Mouse (Mus musculus): Measurements from ENCODE around the gene Ephb2. TPM values are rescaled to one million over a fixed set of nuclear protein-coding genes. Genes with fewer than 3 reads are reported as not detected.

The Ephb2 gene
- polyA plus RNA-seq, 1 experiment from 2014 or later, result 24.3 TPM

DNA sequence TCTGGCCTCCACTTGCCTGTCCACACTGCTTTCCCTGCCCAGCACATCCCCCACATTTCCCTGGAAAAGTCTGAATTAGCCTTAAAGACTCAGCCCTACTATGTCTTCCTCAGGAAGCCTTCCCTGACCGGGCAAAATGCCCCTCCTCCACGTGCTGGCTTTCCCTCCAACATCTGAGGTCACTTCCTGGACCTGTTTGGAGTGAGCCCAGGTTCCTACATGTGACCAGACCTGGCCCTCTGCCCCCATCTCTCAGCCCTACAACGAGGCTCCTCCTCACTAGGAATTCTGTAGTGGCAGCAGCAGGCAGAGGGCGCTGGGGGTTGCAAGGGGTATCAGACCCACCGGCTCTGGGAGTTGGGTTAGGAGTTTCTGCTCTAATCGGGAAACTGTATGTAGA is 46.0 kb downstream of the Ephb2 start:
- Histone ChIP-seq H3K27ac (replicated peaks) (no peak overlapping the region), H3K4me1 (replicated peaks) (peaks cover 59% of the 10 kb centered on the region), H3K9me3 (no peaks in the 10 kb centered on the region), H3K4me3 (no peak overlapping the region), H3K4me2 (no peak overlapping the region), H3K36me3 (no peaks in the 10 kb centered on the region), H3K27me3 (no peaks in the 10 kb centered on the region), H3K9ac (no peak overlapping the region)
- 74% methylated on average over 6 of the region's 6 CpGs for WGBS
- ATAC-seq (ENCODE audit: low FRiP score, low read depth), result no peak

DNA sequence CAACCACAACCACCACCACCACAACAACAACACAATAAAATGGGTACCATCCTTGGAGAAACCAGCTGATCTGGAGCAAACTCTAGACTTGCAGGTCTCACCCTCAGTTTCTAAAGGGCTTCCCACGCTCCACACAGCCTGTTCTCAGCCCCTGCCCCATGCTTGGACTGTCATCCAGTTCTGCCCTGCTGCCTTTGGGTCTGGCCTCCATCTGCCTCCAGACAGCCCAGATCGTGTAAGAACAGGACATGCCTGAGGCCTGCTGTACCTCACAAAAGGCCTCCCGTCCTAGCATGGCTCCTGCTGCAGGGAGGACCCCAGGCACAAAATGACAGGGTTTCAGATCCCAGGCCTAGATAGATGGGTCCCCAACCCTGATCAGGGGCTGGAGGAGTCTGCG is 48.4 kb downstream of the Ephb2 start:
- WGBS, result 45% methylated on average over 4 of the region's 4 CpGs
- H3K27me3 ChIP-seq, result no peaks in the 10 kb centered on the region
- no peak overlapping the region for H3K4me3 ChIP-seq
- no peaks in the 10 kb centered on the region for H3K36me3 ChIP-seq
- 0 out of 2 replicates have a peak overlapping the region, but pooled peaks have one; percentile 21 for H3K27ac ChIP-seq (replicated peaks)
- no peak overlapping the region for H3K4me2 ChIP-seq
- H3K4me1 ChIP-seq (replicated peaks), result peaks cover 56% of the 10 kb centered on the region
- H3K9ac ChIP-seq, result no peak overlapping the region
- ATAC-seq (ENCODE audit: low FRiP score, low read depth), result no peak
- H3K9me3 ChIP-seq, result no peaks in the 10 kb centered on the region

DNA sequence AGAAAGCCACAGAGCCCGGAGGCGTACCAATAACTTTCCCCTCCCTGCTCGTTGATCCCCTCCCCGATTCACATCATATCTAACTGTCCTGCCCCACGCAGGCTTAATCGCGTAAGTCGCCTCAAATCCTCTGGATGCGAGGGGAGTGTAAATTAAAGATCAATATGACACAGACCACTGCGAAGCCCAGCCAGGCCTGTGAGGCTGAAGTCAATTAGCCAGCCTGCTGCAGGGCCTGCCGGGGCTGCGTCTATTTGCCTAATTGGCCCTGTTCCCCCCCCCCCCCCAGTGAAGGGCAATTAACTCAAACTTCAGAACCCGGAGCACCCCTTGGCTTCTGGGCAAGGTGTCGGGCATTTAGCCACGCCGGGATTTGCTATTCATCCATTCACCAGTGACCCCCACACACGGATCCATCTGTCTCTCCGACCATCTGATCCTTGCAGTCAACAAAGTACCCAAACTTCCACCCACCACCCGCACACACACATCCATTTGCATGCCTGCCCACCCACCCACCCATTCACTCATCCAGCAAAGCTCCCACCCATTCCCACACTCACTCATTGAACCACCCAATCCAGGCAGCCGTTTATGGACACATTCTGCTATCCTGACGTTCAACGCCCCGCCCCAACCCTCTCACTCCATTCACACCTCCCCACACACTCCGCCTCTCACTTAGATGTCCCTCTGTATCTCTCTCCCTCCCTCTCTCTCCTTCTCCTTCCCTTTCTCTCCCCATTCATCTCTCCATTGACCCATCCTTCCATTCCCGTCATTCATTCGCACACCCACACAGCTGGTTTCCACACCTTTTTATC is 49.1 kb downstream of the Ephb2 start:
- Histone ChIP-seq H3K27me3 (no peaks in the 10 kb centered on the region), H3K4me2 (no peak overlapping the region), H3K4me3 (no peak overlapping the region), H3K27ac (replicated peaks) (no peak overlapping the region), H3K9me3 (no peaks in the 10 kb centered on the region), H3K9ac (no peak overlapping the region), H3K36me3 (no peaks in the 10 kb centered on the region), H3K4me1 (replicated peaks) (peaks cover 63% of the 10 kb centered on the region)
- no peak for ATAC-seq (ENCODE audit: low FRiP score, low read depth)
- 26% methylated on average over 25 of the region's 26 CpGs for WGBS

DNA sequence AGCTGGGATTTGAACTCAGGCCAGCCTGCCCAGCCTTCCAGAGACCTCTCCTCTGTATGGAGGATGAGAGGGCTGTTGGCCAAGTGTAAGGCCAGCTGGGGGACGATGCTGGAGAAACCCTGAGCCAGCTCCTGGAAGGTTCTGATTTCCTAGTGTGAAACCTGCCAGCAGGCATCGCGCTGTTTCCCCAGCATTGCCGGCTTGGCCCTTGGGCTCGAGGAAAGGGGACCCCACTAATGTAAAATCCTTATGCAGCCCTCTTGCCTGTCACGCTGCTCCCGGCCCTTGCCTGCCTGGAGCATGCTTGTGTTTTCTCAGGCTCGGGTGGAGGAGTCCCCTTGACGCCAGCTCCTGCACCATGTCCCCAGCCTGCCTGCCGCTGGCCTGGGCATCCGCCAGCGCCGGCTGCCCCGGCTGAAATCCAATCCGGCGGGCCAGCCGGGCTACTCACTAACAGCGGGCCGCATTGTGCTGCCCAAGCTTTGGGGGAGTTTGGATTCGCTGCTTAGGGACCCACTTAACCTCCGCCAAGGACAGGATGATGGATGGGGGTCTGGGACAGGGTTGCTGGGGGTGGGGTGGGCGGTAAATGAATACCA is 52.1 kb downstream of the Ephb2 start:
- peak; percentile 72 for ATAC-seq (ENCODE audit: low FRiP score, low read depth)
- H3K9me3 ChIP-seq, result no peaks in the 10 kb centered on the region
- H3K4me1 ChIP-seq (replicated peaks), result peaks cover 71% of the 10 kb centered on the region
- H3K27me3 ChIP-seq, result no peaks in the 10 kb centered on the region
- H3K27ac ChIP-seq (replicated peaks), result peak overlapping the region; percentile 63
- no peak overlapping the region for H3K4me3 ChIP-seq
- H3K9ac ChIP-seq, result no peak overlapping the region
- no peaks in the 10 kb centered on the region for H3K36me3 ChIP-seq
- H3K4me2 ChIP-seq, result no peak overlapping the region
- WGBS, result 24% methylated on average over 22 of the region's 22 CpGs

DNA sequence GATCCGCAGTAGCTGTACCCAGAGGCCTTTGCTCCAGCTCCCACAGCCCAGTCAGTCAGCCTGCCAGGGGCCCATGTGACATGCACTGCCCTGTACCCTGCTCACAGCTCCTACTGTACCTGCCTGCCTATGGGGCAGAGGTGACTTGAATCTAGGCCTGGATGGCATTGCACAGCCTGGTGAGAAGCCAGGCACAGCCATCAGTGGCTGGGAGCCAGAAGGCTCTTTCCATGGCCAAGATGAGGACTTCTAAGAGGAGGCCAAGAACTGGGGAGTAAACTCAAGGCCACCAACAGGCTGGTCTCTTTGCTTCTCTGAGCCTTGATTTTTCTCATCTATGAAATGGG is 53.2 kb downstream of the Ephb2 start:
- WGBS, result 89% methylated on average over 1 of the region's 1 CpGs
- no peak for ATAC-seq (ENCODE audit: low FRiP score, low read depth)
- H3K27me3 ChIP-seq, result no peaks in the 10 kb centered on the region

DNA sequence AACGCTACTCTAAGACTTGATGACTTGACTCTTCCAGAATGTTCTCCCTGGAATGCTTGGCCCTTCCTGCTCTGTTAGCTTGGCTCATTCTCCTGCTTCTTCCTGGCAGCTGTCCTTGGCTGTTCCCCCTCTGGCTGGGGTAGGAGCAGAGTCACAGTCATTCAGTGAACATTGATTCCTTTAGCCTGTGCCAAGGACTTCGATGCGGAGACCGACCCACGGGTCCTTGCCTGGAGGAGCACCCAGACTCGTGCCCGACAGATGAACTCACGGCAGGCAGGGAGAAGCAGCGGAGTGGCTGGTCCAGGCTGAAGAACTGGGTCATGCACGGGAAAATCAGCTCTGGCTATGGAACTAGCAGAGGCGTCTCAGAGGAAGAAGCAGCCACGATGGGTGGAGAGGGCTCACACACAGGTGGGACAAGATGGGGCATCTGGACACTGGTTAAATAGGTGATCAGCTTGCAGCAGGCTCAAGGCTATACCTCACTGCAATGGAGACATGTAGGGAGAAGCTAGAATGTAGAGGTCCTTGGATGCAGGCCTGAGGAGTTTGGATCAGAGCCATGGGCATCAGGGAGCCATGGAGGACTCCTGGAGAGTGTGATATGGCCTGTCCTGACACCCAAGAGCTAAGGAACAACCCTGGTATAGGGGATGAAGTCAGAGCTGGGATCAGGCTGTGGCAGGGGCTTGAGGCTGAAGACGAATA is 53.8 kb downstream of the Ephb2 start:
- peak overlapping the region; percentile 25; the same call in 1 of the 2 replicates for H3K27ac ChIP-seq (replicated peaks)
- 59% methylated on average over 13 of the region's 13 CpGs for WGBS
- no peak overlapping the region for H3K9ac ChIP-seq
- no peak overlapping the region for H3K4me3 ChIP-seq
- no peak overlapping the region for H3K4me2 ChIP-seq
- H3K9me3 ChIP-seq, result no peaks in the 10 kb centered on the region
- peaks cover 71% of the 10 kb centered on the region for H3K4me1 ChIP-seq (replicated peaks)
- no peaks in the 10 kb centered on the region for H3K27me3 ChIP-seq
- no peak for ATAC-seq (ENCODE audit: low FRiP score, low read depth)
- no peaks in the 10 kb centered on the region for H3K36me3 ChIP-seq

More for the DNA sequence above, 53.2 kb downstream of the Ephb2 start:
- Histone ChIP-seq H3K9ac (no peak overlapping the region), H3K27ac (replicated peaks) (no peak overlapping the region), H3K4me1 (replicated peaks) (peaks cover 71% of the 10 kb centered on the region), H3K36me3 (no peaks in the 10 kb centered on the region), H3K4me3 (no peak overlapping the region), H3K4me2 (no peak overlapping the region), H3K9me3 (no peaks in the 10 kb centered on the region)

DNA sequence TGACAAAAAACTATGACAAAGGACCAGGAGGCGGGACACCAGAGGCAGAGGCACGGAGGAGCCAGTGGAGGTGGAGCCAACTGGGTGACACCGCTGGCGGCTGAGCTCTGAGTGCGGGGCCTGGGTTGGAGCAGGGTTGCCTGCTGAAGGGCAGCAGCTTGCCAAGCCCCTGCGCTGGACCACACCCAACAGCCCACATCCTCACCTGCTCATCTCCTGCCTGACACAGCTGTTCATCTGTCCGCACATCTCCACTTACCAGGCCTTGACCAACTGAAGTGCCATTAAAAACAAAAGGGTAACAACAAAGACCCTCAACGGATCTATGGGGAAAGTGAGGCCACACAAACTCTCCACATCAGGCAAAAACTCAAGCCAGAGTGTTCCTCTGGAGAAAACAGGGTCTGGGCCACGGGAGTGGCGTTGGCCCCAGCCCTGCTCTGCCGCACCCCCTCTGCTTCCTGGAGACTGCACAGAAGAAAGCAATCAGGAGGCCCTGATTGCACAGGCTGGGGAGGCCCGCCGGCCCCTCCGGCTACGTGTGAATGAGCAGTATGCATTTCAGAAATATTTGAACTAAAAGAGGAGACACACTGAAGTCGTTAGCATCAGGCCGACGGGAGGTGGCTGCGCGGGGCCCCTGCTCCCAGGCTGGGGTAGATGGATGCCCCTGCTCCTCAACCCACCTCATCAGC is 55.4 kb downstream of the Ephb2 start:
- H3K4me1 ChIP-seq (replicated peaks), result peaks cover 67% of the 10 kb centered on the region
- 65% methylated on average over 20 of the region's 20 CpGs for WGBS
- H3K27ac ChIP-seq (replicated peaks), result no peak overlapping the region
- H3K9ac ChIP-seq, result no peak overlapping the region
- ATAC-seq (ENCODE audit: low FRiP score, low read depth), result no peak
- no peaks in the 10 kb centered on the region for H3K36me3 ChIP-seq
- H3K9me3 ChIP-seq, result no peaks in the 10 kb centered on the region
- H3K4me3 ChIP-seq, result no peak overlapping the region
- no peak overlapping the region for H3K4me2 ChIP-seq
- no peaks in the 10 kb centered on the region for H3K27me3 ChIP-seq

DNA sequence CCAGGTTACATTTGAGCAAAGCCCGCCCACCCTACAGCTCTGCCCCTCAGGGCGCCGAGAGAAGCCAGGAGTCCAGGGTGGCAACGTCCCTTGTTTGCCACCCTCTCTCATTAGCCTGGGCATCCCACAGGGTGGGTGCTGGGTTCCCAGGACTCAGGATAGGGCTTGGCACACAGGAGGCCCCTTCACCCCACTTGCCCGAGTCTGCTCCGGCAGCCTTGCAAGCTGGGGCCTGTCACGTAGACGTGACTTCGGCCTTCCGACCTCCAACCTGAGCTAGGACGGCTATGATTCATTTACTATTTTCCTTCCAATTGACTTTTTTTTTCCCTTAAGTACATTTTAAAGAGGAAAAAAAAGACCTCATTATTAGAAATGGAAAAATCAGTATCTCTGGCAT is 56.6 kb downstream of the Ephb2 start:
- no peaks in the 10 kb centered on the region for H3K9me3 ChIP-seq
- H3K4me2 ChIP-seq, result no peak overlapping the region
- no peaks in the 10 kb centered on the region for H3K27me3 ChIP-seq
- ATAC-seq (ENCODE audit: low FRiP score, low read depth), result no peak
- no peak overlapping the region for H3K27ac ChIP-seq (replicated peaks)
- H3K9ac ChIP-seq, result no peak overlapping the region
- H3K4me1 ChIP-seq (replicated peaks), result peaks cover 68% of the 10 kb centered on the region
- WGBS, result 80% methylated on average over 11 of the region's 11 CpGs
- H3K4me3 ChIP-seq, result no peak overlapping the region
- H3K36me3 ChIP-seq, result no peaks in the 10 kb centered on the region

DNA sequence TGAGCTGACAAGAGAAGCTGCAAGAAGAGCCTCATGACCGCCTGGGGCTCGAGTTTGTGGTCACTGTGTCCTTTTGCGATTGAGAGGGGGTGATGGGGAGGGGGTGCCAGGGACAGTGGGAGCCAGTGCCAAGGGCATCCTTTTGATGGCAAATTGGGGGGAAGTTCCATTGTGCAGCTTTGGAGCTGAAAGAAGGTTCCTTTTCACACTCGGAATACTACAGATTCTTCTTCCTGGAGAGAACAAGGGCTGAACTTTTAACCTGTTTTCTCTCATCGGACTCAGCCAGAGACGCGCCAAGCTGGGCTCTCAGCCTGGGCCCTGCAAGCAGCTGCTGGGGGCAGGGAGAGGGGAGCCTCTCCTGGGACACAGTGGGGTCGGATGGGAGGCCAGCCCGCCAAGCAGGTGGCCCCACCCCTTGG is 59.3 kb downstream of the Ephb2 start:
- Histone ChIP-seq H3K4me1 (replicated peaks) (peaks cover 63% of the 10 kb centered on the region), H3K9me3 (no peaks in the 10 kb centered on the region), H3K4me2 (no peak overlapping the region), H3K27ac (replicated peaks) (no peak overlapping the region), H3K4me3 (no peak overlapping the region), H3K27me3 (no peaks in the 10 kb centered on the region), H3K9ac (no peak overlapping the region), H3K36me3 (no peaks in the 10 kb centered on the region)
- 14% methylated on average over 9 of the region's 9 CpGs for WGBS
- ATAC-seq (ENCODE audit: low FRiP score, low read depth), result no peak

DNA sequence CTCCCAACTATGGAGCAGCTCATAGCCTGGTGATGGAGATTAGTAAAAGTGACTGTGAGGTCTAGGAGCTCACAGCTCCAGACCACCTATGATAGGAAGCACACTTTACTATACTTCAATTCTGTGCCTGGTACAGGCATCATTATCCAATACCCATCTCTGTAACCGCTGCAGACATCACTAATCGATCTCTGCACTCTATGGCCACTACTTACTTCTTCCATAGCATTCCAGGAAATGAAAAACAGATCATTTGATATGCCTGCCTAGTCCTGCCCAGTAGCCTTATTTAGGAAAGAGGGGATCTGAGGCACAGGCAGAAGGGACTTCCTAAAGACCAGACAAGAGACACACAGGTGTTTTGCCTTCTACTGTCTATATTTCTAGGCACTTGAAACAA is 59.9 kb downstream of the Ephb2 start:
- H3K36me3 ChIP-seq, result peaks cover 4% of the 10 kb centered on the region
- no peak for ATAC-seq (ENCODE audit: low FRiP score, low read depth)
- H3K9me3 ChIP-seq, result no peaks in the 10 kb centered on the region
- WGBS, result 82% methylated on average over 2 of the region's 2 CpGs
- H3K4me2 ChIP-seq, result no peak overlapping the region
- H3K9ac ChIP-seq, result no peak overlapping the region
- peaks cover 59% of the 10 kb centered on the region for H3K4me1 ChIP-seq (replicated peaks)
- H3K27me3 ChIP-seq, result no peaks in the 10 kb centered on the region
- H3K27ac ChIP-seq (replicated peaks), result no peak overlapping the region
- H3K4me3 ChIP-seq, result no peak overlapping the region

DNA sequence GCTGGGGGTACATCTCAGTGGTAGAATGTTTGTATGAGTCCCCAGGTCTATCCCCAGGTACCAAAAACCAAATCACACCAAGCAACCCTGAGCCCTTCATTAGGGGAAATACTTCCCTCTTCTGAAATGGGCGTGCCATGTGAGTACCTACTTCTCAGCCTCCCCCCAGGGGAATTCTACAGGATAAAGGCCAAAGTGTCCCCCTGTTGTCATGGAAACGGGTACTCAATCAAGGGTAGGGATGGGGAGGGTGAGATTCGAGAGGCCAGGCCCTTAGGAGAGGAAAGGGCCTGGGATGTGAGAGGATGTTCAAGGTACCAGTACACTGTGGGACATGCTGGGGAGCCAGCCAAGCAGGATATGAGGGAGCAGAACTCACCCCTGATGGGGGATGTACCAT is 61.6 kb downstream of the Ephb2 start:
- Histone ChIP-seq H3K9ac (no peak overlapping the region), H3K27ac (replicated peaks) (no peak overlapping the region), H3K36me3 (peaks cover 6% of the 10 kb centered on the region), H3K4me2 (no peak overlapping the region), H3K27me3 (no peaks in the 10 kb centered on the region), H3K4me1 (replicated peaks) (peaks cover 43% of the 10 kb centered on the region), H3K9me3 (no peaks in the 10 kb centered on the region), H3K4me3 (no peak overlapping the region)
- no peak for ATAC-seq (ENCODE audit: low FRiP score, low read depth)
- WGBS, result 35% methylated on average over 3 of the region's 3 CpGs
